Mouse (Mus musculus) colon, adult 2 months (tissue): Measurements from ENCODE around the gene Gm4064. TPM values are rescaled to one million over a fixed set of nuclear protein-coding genes. Genes with fewer than 3 reads are reported as not detected.

Experiments
- polyA plus RNA-seq: library from polyadenylated mRNA; depleted of rRNA; stranded (reverse); fragments of >200 nt; gene quantifications from 2 replicates; pipeline ENCODE4 v1.2.3, GENCODE M21; 2012; rRNA removed

The Gm4064 gene
- polyA plus RNA-seq: not detected in 2 replicates

GRCm38 (mm10) chrY:2796105-2796504, at the start of gene Gm4064:
Gene Gm4064 (minus strand): TSS chrY:2796205.

GRCm38 (mm10) chrY:2830380-2830779, 34.4 kb upstream of the Gm4064 start, which contains the start of the genes Rbmy and Gm10256:
Gene Rbmy (plus strand): TSS chrY:2830680.
Gene Gm10256 (plus strand): TSS chrY:2830699.

Other genes with a start within 250 kb of the Gm4064 start
- gene H2al2c, start 197.1 kb downstream of the Gm4064 start, polyA plus RNA-seq: not detected in 2 replicates
- gene Sry, start 132.5 kb downstream of the Gm4064 start, polyA plus RNA-seq: not detected in 2 replicates
- not detected in 2 replicates for gene H2al2b, start 75.5 kb downstream of the Gm4064 start, polyA plus RNA-seq
- gene Rbmy, start 34.5 kb upstream of the Gm4064 start, polyA plus RNA-seq: not detected in 2 replicates
- not detected in 2 replicates for gene Gm10256, start 34.5 kb upstream of the Gm4064 start, polyA plus RNA-seq
- gene Gm10352, start 104.8 kb upstream of the Gm4064 start, polyA plus RNA-seq: not detected in 2 replicates
- not detected in 2 replicates for gene Gm29289, start 136.4 kb upstream of the Gm4064 start, polyA plus RNA-seq